Mouse (Mus musculus) midbrain, embryonic 11.5 days (tissue): Measurements from ENCODE around the gene Ush2a. TPM values are rescaled to one million over a fixed set of nuclear protein-coding genes. Genes with fewer than 3 reads are reported as not detected.

Experiments used
- ATAC-seq: fragments of 200-750 bp; cut with Nextera tagmentation; 2 replicates; pipeline ENCODE4 v1.8.0; 2017; ENCODE audit warnings: moderate TSS enrichment, moderate library complexity; ENCODE audit not compliant: low FRiP score
- DNase-seq: peaks from one replicate; pipeline ENCODE4 v3.0.0; 2015; ENCODE audit warnings: low spot score; ENCODE audit errors: missing footprints
- H3K27ac ChIP-seq: fragments of 300-500 bp; sonication (generic); 2 replicates; pipeline ENCODE4 v1.5.1; 2014; ENCODE audit warnings: low read depth, low read length
- H3K27me3 ChIP-seq: fragments of 300-500 bp; sonication (generic); 2 replicates; pipeline ENCODE4 v1.6.1; 2014; ENCODE audit warnings: mild to moderate bottlenecking, low read length, moderate library complexity, mixed read lengths; ENCODE audit not compliant: control insufficient read depth, insufficient read depth
- H3K36me3 ChIP-seq: fragments of 300-500 bp; sonication (generic); 2 replicates; pipeline ENCODE4 v1.6.1; 2014; ENCODE audit warnings: mild to moderate bottlenecking, low read length, moderate library complexity, mixed read lengths; ENCODE audit not compliant: control insufficient read depth, insufficient read depth
- H3K4me1 ChIP-seq: fragments of 300-500 bp; sonication (generic); 2 replicates; pipeline ENCODE4 v1.6.1; 2014; ENCODE audit warnings: low read length; ENCODE audit not compliant: control insufficient read depth, insufficient read depth
- H3K4me2 ChIP-seq: fragments of 300-500 bp; sonication (generic); 2 replicates; pipeline ENCODE4 v1.6.1; 2014; ENCODE audit warnings: mild to moderate bottlenecking, moderate library complexity
- H3K4me3 ChIP-seq: fragments of 300-500 bp; sonication (generic); 2 replicates; pipeline ENCODE4 v1.5.1; 2014; ENCODE audit warnings: low read depth, low read length
- H3K9ac ChIP-seq: fragments of 300-500 bp; sonication (generic); 2 replicates; pipeline ENCODE4 v1.6.1; 2014; ENCODE audit warnings: low read length
- H3K9me3 ChIP-seq: fragments of 300-500 bp; sonication (generic); 2 replicates; pipeline ENCODE4 v1.6.1; 2016; ENCODE audit warnings: low read length; ENCODE audit not compliant: control insufficient read depth
- WGBS: fragments of 180-500 bp; shearing (Covaris S2); extraction: QIAGEN DNeasy Blood & Tissue Kit; methylation state at CpG from one replicate; pipeline ENCODE4 v1.1.7; 2014; 5-methylcytosine and 5-hydroxymethylcytosine counted together
- polyA plus RNA-seq: library from polyadenylated mRNA; unstranded; fragments of >200 nt; fragmentation: Nextera tagmentation; extraction: Ambion mirVana; gene quantifications from 2 replicates; pipeline ENCODE4 v1.2.1, GENCODE M21; 2014

The Ush2a gene
- polyA plus RNA-seq, 1 experiment from 2014 or later: 0.04 TPM

GRCm38 (mm10) chr1:188945326-188945725 is 683.5 kb downstream of the Ush2a start:
- H3K4me3 ChIP-seq: no peak overlapping the region
- ATAC-seq: no peak
- WGBS: 55% methylated on average over 8 of the region's 8 CpGs
- no peak for DNase-seq
- no peaks in the 10 kb centered on the region for H3K27me3 ChIP-seq
- H3K4me2 ChIP-seq: no peak overlapping the region
- H3K9me3 ChIP-seq: no peaks in the 10 kb centered on the region
- H3K4me1 ChIP-seq: no peaks in the 10 kb centered on the region
- no peak overlapping the region for H3K9ac ChIP-seq
- no peak overlapping the region for H3K27ac ChIP-seq
- no peaks in the 10 kb centered on the region for H3K36me3 ChIP-seq

- 88% methylated on average over 11 of the region's 11 CpGs for WGBS
- no peaks in the 10 kb centered on the region for H3K9me3 ChIP-seq
- no peak overlapping the region for H3K4me3 ChIP-seq
- no peak overlapping the region for H3K4me2 ChIP-seq
- H3K9ac ChIP-seq: no peak overlapping the region
- H3K27ac ChIP-seq: no peak overlapping the region
- no peak for ATAC-seq
- no peak for DNase-seq
- H3K36me3 ChIP-seq: no peaks in the 10 kb centered on the region
- no peaks in the 10 kb centered on the region for H3K27me3 ChIP-seq
- H3K4me1 ChIP-seq: no peaks in the 10 kb centered on the region
These were observed 685.0 kb downstream of the Ush2a start for GRCm38 (mm10) chr1:188946849-188947248.

GRCm38 (mm10) chr1:188947794-188948193 is 686.0 kb downstream of the Ush2a start:
- ATAC-seq (no peak), DNase-seq (no peak)
- Histone ChIP-seq H3K4me2 (no peak overlapping the region), H3K9ac (no peak overlapping the region), H3K27me3 (no peaks in the 10 kb centered on the region), H3K9me3 (no peaks in the 10 kb centered on the region), H3K4me3 (no peak overlapping the region), H3K36me3 (no peaks in the 10 kb centered on the region), H3K4me1 (no peaks in the 10 kb centered on the region), H3K27ac (no peak overlapping the region)
- 62% methylated on average over 5 of the region's 5 CpGs for WGBS

GRCm38 (mm10) chr1:188948276-188948675 is 686.5 kb downstream of the Ush2a start:
- DNase-seq: no peak
- Histone ChIP-seq H3K4me1 (no peaks in the 10 kb centered on the region), H3K4me2 (no peak overlapping the region), H3K9ac (no peak overlapping the region), H3K4me3 (no peak overlapping the region), H3K27ac (no peak overlapping the region), H3K9me3 (no peaks in the 10 kb centered on the region), H3K27me3 (no peaks in the 10 kb centered on the region), H3K36me3 (no peaks in the 10 kb centered on the region)
- 83% methylated on average over 9 of the region's 9 CpGs for WGBS
- ATAC-seq: no peak

- ATAC-seq: no peak
- Histone ChIP-seq H3K27ac (no peak overlapping the region), H3K36me3 (no peaks in the 10 kb centered on the region), H3K4me2 (no peak overlapping the region), H3K9me3 (no peaks in the 10 kb centered on the region), H3K4me1 (no peaks in the 10 kb centered on the region), H3K9ac (no peak overlapping the region), H3K27me3 (no peaks in the 10 kb centered on the region), H3K4me3 (no peak overlapping the region)
- 90% methylated on average over 6 of the region's 6 CpGs for WGBS
- DNase-seq: no peak
These were observed 689.3 kb downstream of the Ush2a start for GRCm38 (mm10) chr1:188951091-188951490.

- DNase-seq (no peak), ATAC-seq (no peak)
- Histone ChIP-seq H3K27ac (no peak overlapping the region), H3K9me3 (no peaks in the 10 kb centered on the region), H3K9ac (no peak overlapping the region), H3K27me3 (no peaks in the 10 kb centered on the region), H3K4me1 (no peaks in the 10 kb centered on the region), H3K4me3 (no peak overlapping the region), H3K36me3 (no peaks in the 10 kb centered on the region), H3K4me2 (no peak overlapping the region)
- 90% methylated on average over 4 of the region's 4 CpGs for WGBS
These were observed 690.7 kb downstream of the Ush2a start for GRCm38 (mm10) chr1:188952501-188952900.

- H3K9ac ChIP-seq: no peak overlapping the region
- H3K27ac ChIP-seq: no peak overlapping the region
- H3K4me1 ChIP-seq: no peaks in the 10 kb centered on the region
- H3K4me2 ChIP-seq: no peak overlapping the region
- DNase-seq (no peak), ATAC-seq (no peak)
- WGBS: 90% methylated on average over 6 of the region's 6 CpGs
- H3K9me3 ChIP-seq: no peaks in the 10 kb centered on the region
- H3K27me3 ChIP-seq: no peaks in the 10 kb centered on the region
- no peak overlapping the region for H3K4me3 ChIP-seq
- peaks cover 32% of the 10 kb centered on the region for H3K36me3 ChIP-seq
These were observed 711.3 kb downstream of the Ush2a start for GRCm38 (mm10) chr1:188973078-188973477.

- WGBS: 94% methylated on average over 16 of the region's 16 CpGs
- H3K9me3 ChIP-seq: no peaks in the 10 kb centered on the region
- H3K36me3 ChIP-seq: peaks cover 31% of the 10 kb centered on the region
- DNase-seq (no peak), ATAC-seq (peak; percentile 44; the same call in 1 of the 2 replicates)
- no peak overlapping the region for H3K4me2 ChIP-seq
- H3K27me3 ChIP-seq: no peaks in the 10 kb centered on the region
- no peak overlapping the region for H3K4me3 ChIP-seq
- no peak overlapping the region for H3K9ac ChIP-seq
- no peak overlapping the region for H3K27ac ChIP-seq
- H3K4me1 ChIP-seq: no peaks in the 10 kb centered on the region
These were observed 712.1 kb downstream of the Ush2a start for GRCm38 (mm10) chr1:188973926-188974325.

- H3K9ac ChIP-seq: no peak overlapping the region
- H3K27ac ChIP-seq: no peak overlapping the region
- no peaks in the 10 kb centered on the region for H3K27me3 ChIP-seq
- H3K4me1 ChIP-seq: no peaks in the 10 kb centered on the region
- DNase-seq: peak; percentile 96
- H3K4me2 ChIP-seq: no peak overlapping the region
- H3K4me3 ChIP-seq: no peak overlapping the region
- H3K9me3 ChIP-seq: no peaks in the 10 kb centered on the region
- peaks cover 18% of the 10 kb centered on the region for H3K36me3 ChIP-seq
- ATAC-seq: peak; percentile 48; the same call in 1 of the 2 replicates
- WGBS: 23% methylated on average over 3 of the region's 3 CpGs
These were observed 718.2 kb downstream of the Ush2a start for GRCm38 (mm10) chr1:188980050-188980449.

GRCm38 (mm10) chr1:188993218-188993617 is 731.4 kb downstream of the Ush2a start:
- H3K36me3 ChIP-seq: peaks cover 8% of the 10 kb centered on the region; the same call in 1 of the 2 replicates
- DNase-seq (peak; percentile 95), ATAC-seq (peak; percentile 54; the same call in 1 of the 2 replicates)
- H3K4me3 ChIP-seq: no peak overlapping the region
- H3K4me1 ChIP-seq: no peaks in the 10 kb centered on the region
- no peaks in the 10 kb centered on the region for H3K27me3 ChIP-seq
- H3K9ac ChIP-seq: no peak overlapping the region
- WGBS: 33% methylated on average over 4 of the region's 4 CpGs
- H3K27ac ChIP-seq: no peak overlapping the region
- H3K4me2 ChIP-seq: no peak overlapping the region
- no peaks in the 10 kb centered on the region for H3K9me3 ChIP-seq
